Mouse (Mus musculus): Measurements from ENCODE around the gene Gli3. TPM values are rescaled to one million over a fixed set of nuclear protein-coding genes. Genes with fewer than 3 reads are reported as not detected.

Gene Gli3
- total and polyA plus RNA-seq, 2 experiments from 2014 or later = 1.9 to 8.1 TPM

- Histone ChIP-seq H3K9ac (replicated peaks; ENCODE audit: low read depth, low read length) (no peak overlapping the region), H3K27me3 (ENCODE audit: control insufficient read depth, insufficient read depth, low read length) (peaks cover 20% of the 10 kb centered on the region), H3K9me3 (replicated peaks; ENCODE audit: control insufficient read depth, low read length) (no peaks in the 10 kb centered on the region), H3K4me2 (ENCODE audit: low read depth, low read length) (no peak overlapping the region), H3K4me3 (ENCODE audit: low read depth, low read length) (no peak overlapping the region), H3K27ac (ENCODE audit: low read depth) (no peak overlapping the region), H3K36me3 (replicated peaks; ENCODE audit: control insufficient read depth, insufficient read depth, low read length) (no peaks in the 10 kb centered on the region), H3K4me1 (ENCODE audit: control insufficient read depth, insufficient read depth) (no peaks in the 10 kb centered on the region)
- TF ChIP-seq EP300 (IDR thresholded peaks at IDR 0.05; ENCODE audit: low read depth) (no peak), CTCF (IDR thresholded peaks at IDR 0.05; ENCODE audit: low read depth) (no peak)
- ATAC-seq (ENCODE audit: insufficient read depth, low read depth) = no peak
- WGBS = 63% methylated on average over 4 of the region's 4 CpGs
- no peak for DNase-seq (ENCODE audit: low spot score)
These were observed 5.4 kb downstream of the Gli3 start for GRCm38 (mm10) chr13:15468421-15468820.

GRCm38 (mm10) chr13:15470056-15470455, 7.0 kb downstream of the Gli3 start:
- ATAC-seq (ENCODE audit: insufficient read depth, low read depth) = no peak
- Histone ChIP-seq H3K36me3 (replicated peaks; ENCODE audit: control insufficient read depth, insufficient read depth, low read length) (no peaks in the 10 kb centered on the region), H3K4me1 (ENCODE audit: control insufficient read depth, insufficient read depth) (no peaks in the 10 kb centered on the region), H3K27me3 (ENCODE audit: control insufficient read depth, insufficient read depth, low read length) (peaks cover 4% of the 10 kb centered on the region), H3K4me3 (ENCODE audit: low read depth, low read length) (no peak overlapping the region), H3K4me2 (ENCODE audit: low read depth, low read length) (no peak overlapping the region), H3K27ac (ENCODE audit: low read depth) (no peak overlapping the region), H3K9ac (replicated peaks; ENCODE audit: low read depth, low read length) (no peak overlapping the region), H3K9me3 (replicated peaks; ENCODE audit: control insufficient read depth, low read length) (no peaks in the 10 kb centered on the region)
- DNase-seq (ENCODE audit: low spot score) = no peak
- TF ChIP-seq EP300 (IDR thresholded peaks at IDR 0.05; ENCODE audit: low read depth) = no peak
- TF ChIP-seq CTCF (IDR thresholded peaks at IDR 0.05; ENCODE audit: low read depth) = no peak
- WGBS = 82% methylated on average over 3 of the region's 3 CpGs

GRCm38 (mm10) chr13:15472712-15473111, 9.7 kb downstream of the Gli3 start:
- ATAC-seq (ENCODE audit: insufficient read depth, low read depth) = no peak
- Histone ChIP-seq H3K4me1 (ENCODE audit: control insufficient read depth, insufficient read depth) (no peaks in the 10 kb centered on the region), H3K27ac (ENCODE audit: low read depth) (no peak overlapping the region), H3K9me3 (replicated peaks; ENCODE audit: control insufficient read depth, low read length) (no peaks in the 10 kb centered on the region), H3K9ac (replicated peaks; ENCODE audit: low read depth, low read length) (no peak overlapping the region), H3K4me2 (ENCODE audit: low read depth, low read length) (no peak overlapping the region), H3K4me3 (ENCODE audit: low read depth, low read length) (no peak overlapping the region), H3K27me3 (ENCODE audit: control insufficient read depth, insufficient read depth, low read length) (no peaks in the 10 kb centered on the region), H3K36me3 (replicated peaks; ENCODE audit: control insufficient read depth, insufficient read depth, low read length) (no peaks in the 10 kb centered on the region)
- no peak for DNase-seq (ENCODE audit: low spot score)
- TF ChIP-seq EP300 (IDR thresholded peaks at IDR 0.05; ENCODE audit: low read depth) = no peak
- no peak for TF ChIP-seq CTCF (IDR thresholded peaks at IDR 0.05; ENCODE audit: low read depth)
- 46% methylated on average over 3 of the region's 3 CpGs for WGBS

GRCm38 (mm10) chr13:15474393-15474792, 11.4 kb downstream of the Gli3 start:
- Histone ChIP-seq H3K4me3 (ENCODE audit: low read depth, low read length) (no peak overlapping the region), H3K27ac (ENCODE audit: low read depth) (no peak overlapping the region), H3K36me3 (replicated peaks; ENCODE audit: control insufficient read depth, insufficient read depth, low read length) (no peaks in the 10 kb centered on the region), H3K4me1 (ENCODE audit: control insufficient read depth, insufficient read depth) (no peaks in the 10 kb centered on the region), H3K9me3 (replicated peaks; ENCODE audit: control insufficient read depth, low read length) (no peaks in the 10 kb centered on the region), H3K9ac (replicated peaks; ENCODE audit: low read depth, low read length) (no peak overlapping the region), H3K27me3 (ENCODE audit: control insufficient read depth, insufficient read depth, low read length) (no peaks in the 10 kb centered on the region), H3K4me2 (ENCODE audit: low read depth, low read length) (no peak overlapping the region)
- DNase-seq (ENCODE audit: low spot score) = no peak
- ATAC-seq (ENCODE audit: insufficient read depth, low read depth) = no peak
- 46% methylated on average over 2 of the region's 2 CpGs for WGBS
- TF ChIP-seq EP300 (IDR thresholded peaks at IDR 0.05; ENCODE audit: low read depth) (no peak), CTCF (IDR thresholded peaks at IDR 0.05; ENCODE audit: low read depth) (no peak)

GRCm38 (mm10) chr13:15486033-15486891, 23.2 kb downstream of the Gli3 start:
- 66% methylated on average over 14 of the region's 14 CpGs for WGBS
- no peak for ATAC-seq (ENCODE audit: insufficient read depth, low read depth)
- DNase-seq (ENCODE audit: low spot score) = no peak
- Histone ChIP-seq H3K36me3 (replicated peaks; ENCODE audit: control insufficient read depth, insufficient read depth, low read length) (no peaks in the 10 kb centered on the region), H3K27me3 (ENCODE audit: control insufficient read depth, insufficient read depth, low read length) (no peaks in the 10 kb centered on the region), H3K9ac (replicated peaks; ENCODE audit: low read depth, low read length) (no peak overlapping the region), H3K9me3 (replicated peaks; ENCODE audit: control insufficient read depth, low read length) (no peaks in the 10 kb centered on the region), H3K4me1 (ENCODE audit: control insufficient read depth, insufficient read depth) (no peaks in the 10 kb centered on the region), H3K4me3 (ENCODE audit: low read depth, low read length) (no peak overlapping the region), H3K27ac (ENCODE audit: low read depth) (no peak overlapping the region), H3K4me2 (ENCODE audit: low read depth, low read length) (no peak overlapping the region)
- no peak for TF ChIP-seq EP300 (IDR thresholded peaks at IDR 0.05; ENCODE audit: low read depth)
- TF ChIP-seq CTCF (IDR thresholded peaks at IDR 0.05; ENCODE audit: low read depth) = no peak

- H3K36me3 ChIP-seq (replicated peaks; ENCODE audit: control insufficient read depth, insufficient read depth, low read length) = no peaks in the 10 kb centered on the region
- ATAC-seq (ENCODE audit: insufficient read depth, low read depth) (no peak), DNase-seq (ENCODE audit: low spot score) (no peak)
- no peak overlapping the region for H3K4me2 ChIP-seq (ENCODE audit: low read depth, low read length)
- WGBS = 42% methylated on average over 7 of the region's 7 CpGs
- no peak for TF ChIP-seq EP300 (IDR thresholded peaks at IDR 0.05; ENCODE audit: low read depth)
- no peak for TF ChIP-seq CTCF (IDR thresholded peaks at IDR 0.05; ENCODE audit: low read depth)
- H3K9me3 ChIP-seq (replicated peaks; ENCODE audit: control insufficient read depth, low read length) = no peaks in the 10 kb centered on the region
- no peaks in the 10 kb centered on the region for H3K4me1 ChIP-seq (ENCODE audit: control insufficient read depth, insufficient read depth)
- no peak overlapping the region for H3K4me3 ChIP-seq (ENCODE audit: low read depth, low read length)
- H3K9ac ChIP-seq (replicated peaks; ENCODE audit: low read depth, low read length) = no peak overlapping the region
- H3K27me3 ChIP-seq (ENCODE audit: control insufficient read depth, insufficient read depth, low read length) = no peaks in the 10 kb centered on the region
- H3K27ac ChIP-seq (ENCODE audit: low read depth) = no peak overlapping the region
These were observed 24.3 kb downstream of the Gli3 start for GRCm38 (mm10) chr13:15487334-15487733.
